Mouse (Mus musculus): Measurements from ENCODE around the gene Col10a1. TPM values are rescaled to one million over a fixed set of nuclear protein-coding genes. Genes with fewer than 3 reads are reported as not detected.
"Not testable (repeated sequence)": the region's sequence is repeated elsewhere in the genome, so short reads cannot be mapped to it uniquely, and the experiment has no call there.

Gene Col10a1
- polyA plus RNA-seq (2016; fragmentation: Nextera tagmentation; extraction: Ambion mirVana) = 0.10 and 0.12 TPM in 2 replicates

DNA sequence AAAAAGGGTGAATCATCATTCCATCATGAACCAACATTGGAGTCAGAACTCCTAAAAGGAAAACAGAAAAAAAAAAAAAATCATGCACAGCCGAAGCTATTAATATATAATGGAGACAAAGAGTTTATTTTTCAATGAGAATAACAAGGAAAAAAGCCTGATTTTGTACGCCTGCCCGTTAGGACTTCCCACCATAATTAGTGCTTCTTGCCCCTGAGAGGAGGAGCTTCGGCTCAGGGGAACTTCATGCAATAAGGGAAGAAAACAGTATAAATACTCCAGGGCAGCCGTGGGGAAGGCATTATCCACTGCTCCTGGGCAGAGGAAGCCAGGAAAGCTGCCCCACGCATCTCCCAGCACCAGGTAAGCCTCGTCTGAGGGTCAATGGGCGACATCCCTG is at the start of gene Col10a1:
Gene Col10a1, plus strand, starts transcription at position 301 of the 400 bp plus-strand sequence.
- 78% methylated on average over 8 of the region's 8 CpGs for WGBS
- Histone ChIP-seq H3K4me3 (no peak within 1 kb of the TSS), H3K9me3 (no peaks in the 10 kb centered on the region), H3K27me3 (no peaks in the 10 kb centered on the region), H3K4me2 (replicated peaks) (no peak within 1 kb of the TSS), H3K36me3 (no peaks in the 10 kb centered on the region), H3K4me1 (no peaks in the 10 kb centered on the region), H3K9ac (replicated peaks) (no peak within 1 kb of the TSS), H3K27ac (replicated peaks) (no peak within 1 kb of the TSS)
- no peak for ATAC-seq (ENCODE audit: low FRiP score, low read depth)

DNA sequence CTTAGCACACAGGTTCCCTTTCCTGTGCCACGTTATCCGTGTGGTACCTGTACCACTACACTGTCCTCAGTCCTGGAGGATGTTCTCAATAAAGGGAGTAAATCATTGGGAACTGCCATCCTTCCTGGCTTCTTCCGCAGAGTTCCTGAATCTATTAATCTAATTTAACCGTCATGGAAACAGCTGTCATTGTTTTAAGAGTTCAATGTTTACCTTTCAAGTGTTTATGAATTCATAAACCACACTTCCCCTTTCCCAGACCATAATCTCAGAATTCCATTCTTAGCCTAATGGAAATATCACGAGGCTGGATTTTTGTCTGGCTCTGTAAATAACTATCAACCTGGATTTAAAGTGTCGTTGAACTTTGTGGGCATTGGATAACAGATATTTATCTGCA is 48.8 kb upstream of the Col10a1 start:
- Histone ChIP-seq H3K36me3 (no peaks in the 10 kb centered on the region), H3K9me3 (no peaks in the 10 kb centered on the region), H3K9ac (replicated peaks) (no peak overlapping the region), H3K4me3 (no peak overlapping the region), H3K27me3 (no peaks in the 10 kb centered on the region), H3K4me2 (replicated peaks) (no peak overlapping the region), H3K27ac (replicated peaks) (no peak overlapping the region), H3K4me1 (no peaks in the 10 kb centered on the region)
- 83% methylated on average over 6 of the region's 6 CpGs for WGBS
- no peak for ATAC-seq (ENCODE audit: low FRiP score, low read depth)

DNA sequence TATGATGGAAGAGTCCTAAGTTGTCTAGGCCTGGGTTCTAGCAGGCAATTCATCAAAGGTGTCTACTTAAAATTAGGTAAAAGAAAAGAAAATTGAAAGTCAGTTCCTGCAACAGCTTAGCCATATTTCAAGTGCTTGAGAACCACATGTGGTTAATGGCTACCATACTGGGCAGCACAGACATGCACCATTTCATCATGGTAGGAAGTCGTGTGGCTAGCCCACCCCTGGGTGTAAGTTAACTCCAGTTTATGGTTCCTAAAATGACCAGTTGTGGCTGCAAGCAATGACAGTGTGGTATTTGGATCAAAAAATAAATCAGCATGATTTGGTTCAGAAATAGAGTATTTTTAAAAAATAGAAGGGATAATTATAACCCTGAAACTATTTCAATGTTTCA is 47.9 kb upstream of the Col10a1 start:
- Histone ChIP-seq H3K36me3 (no peaks in the 10 kb centered on the region), H3K9me3 (no peaks in the 10 kb centered on the region)
- 87% methylated on average over 1 of the region's 1 CpGs for WGBS

DNA sequence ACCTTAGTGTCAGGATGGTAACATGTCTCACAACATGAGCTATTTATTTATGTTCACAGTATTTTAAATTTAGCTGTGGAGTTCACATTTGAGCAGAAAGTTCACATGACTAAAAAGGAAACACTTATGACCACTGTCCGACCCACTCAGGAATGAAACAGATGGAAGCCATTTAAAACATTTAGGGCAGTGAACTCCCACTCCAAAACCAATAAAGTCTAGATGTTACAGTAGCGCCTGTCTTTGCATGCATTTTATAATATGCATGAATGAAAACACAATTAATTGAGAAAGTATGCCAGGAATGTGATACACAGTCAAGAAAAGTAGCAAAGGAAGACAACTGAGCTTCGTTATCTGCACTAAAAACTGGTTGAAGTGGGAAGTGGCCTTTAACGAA is 37.6 kb upstream of the Col10a1 start:
- no peak for ATAC-seq (ENCODE audit: low FRiP score, low read depth)
- Histone ChIP-seq H3K9ac (replicated peaks) (no peak overlapping the region), H3K36me3 (no peaks in the 10 kb centered on the region), H3K27ac (replicated peaks) (no peak overlapping the region), H3K4me3 (no peak overlapping the region), H3K4me1 (no peaks in the 10 kb centered on the region), H3K4me2 (replicated peaks) (no peak overlapping the region), H3K27me3 (no peaks in the 10 kb centered on the region), H3K9me3 (no peaks in the 10 kb centered on the region)
- WGBS = 83% methylated on average over 4 of the region's 4 CpGs

More for the DNA sequence above, 47.9 kb upstream of the Col10a1 start:
- H3K4me3 ChIP-seq = no peak overlapping the region
- H3K4me1 ChIP-seq = no peaks in the 10 kb centered on the region
- ATAC-seq (ENCODE audit: low FRiP score, low read depth) = no peak
- H3K9ac ChIP-seq (replicated peaks) = no peak overlapping the region
- no peaks in the 10 kb centered on the region for H3K27me3 ChIP-seq
- H3K27ac ChIP-seq (replicated peaks) = no peak overlapping the region
- no peak overlapping the region for H3K4me2 ChIP-seq (replicated peaks)

DNA sequence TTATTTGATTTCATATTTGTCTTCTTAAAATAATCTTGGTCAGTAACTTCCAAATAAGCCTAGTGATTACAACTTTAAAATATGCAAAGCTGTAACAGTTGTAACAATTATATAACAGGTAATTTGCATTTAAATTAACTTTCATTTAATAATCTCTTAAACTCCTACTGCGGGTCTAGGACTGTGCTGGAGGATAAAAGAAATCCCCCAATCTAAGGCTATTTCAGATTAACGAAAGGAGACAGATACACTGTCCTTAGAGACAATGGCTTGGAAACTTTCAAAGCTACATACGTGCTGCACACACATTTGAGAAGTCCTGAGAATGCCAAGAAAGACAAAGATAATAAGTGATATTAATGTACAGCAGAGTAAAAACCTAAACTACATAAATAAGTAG is 31.5 kb upstream of the Col10a1 start:
- no peak overlapping the region for H3K4me3 ChIP-seq
- WGBS = 51% methylated on average over 3 of the region's 3 CpGs

DNA sequence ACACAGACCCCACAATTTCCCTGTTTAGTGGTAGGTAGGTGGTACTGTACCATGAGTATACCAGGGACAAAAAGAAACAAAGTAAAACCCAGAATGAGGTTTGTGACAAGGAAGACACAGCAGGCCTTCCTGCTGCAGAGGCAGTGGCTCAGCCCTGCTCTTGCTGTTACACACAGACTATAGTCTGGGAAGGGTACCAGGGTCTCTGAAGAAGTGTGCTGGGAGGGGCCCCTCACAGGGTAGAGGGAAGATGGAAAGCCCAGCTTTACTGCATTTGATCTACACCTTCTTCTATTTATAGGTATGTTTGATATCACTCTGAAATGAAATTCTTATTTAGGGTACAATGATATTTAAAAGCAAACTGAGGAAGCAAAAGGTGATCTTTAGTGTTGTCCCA is 26.0 kb upstream of the Col10a1 start:
- no peaks in the 10 kb centered on the region for H3K27me3 ChIP-seq
- H3K9me3 ChIP-seq = no peaks in the 10 kb centered on the region
- ATAC-seq (ENCODE audit: low FRiP score, low read depth) = no peak
- no peak overlapping the region for H3K4me3 ChIP-seq
- H3K4me1 ChIP-seq = no peaks in the 10 kb centered on the region
- H3K27ac ChIP-seq (replicated peaks) = no peak overlapping the region
- H3K9ac ChIP-seq (replicated peaks) = no peak overlapping the region
- no peak overlapping the region for H3K4me2 ChIP-seq (replicated peaks)
- H3K36me3 ChIP-seq = no peaks in the 10 kb centered on the region

More for the DNA sequence above, 31.5 kb upstream of the Col10a1 start:
- no peak overlapping the region for H3K4me2 ChIP-seq (replicated peaks)
- no peaks in the 10 kb centered on the region for H3K4me1 ChIP-seq
- no peaks in the 10 kb centered on the region for H3K36me3 ChIP-seq
- ATAC-seq (ENCODE audit: low FRiP score, low read depth) = no peak
- H3K9ac ChIP-seq (replicated peaks) = no peak overlapping the region
- H3K9me3 ChIP-seq = no peaks in the 10 kb centered on the region
- no peaks in the 10 kb centered on the region for H3K27me3 ChIP-seq
- no peak overlapping the region for H3K27ac ChIP-seq (replicated peaks)

DNA sequence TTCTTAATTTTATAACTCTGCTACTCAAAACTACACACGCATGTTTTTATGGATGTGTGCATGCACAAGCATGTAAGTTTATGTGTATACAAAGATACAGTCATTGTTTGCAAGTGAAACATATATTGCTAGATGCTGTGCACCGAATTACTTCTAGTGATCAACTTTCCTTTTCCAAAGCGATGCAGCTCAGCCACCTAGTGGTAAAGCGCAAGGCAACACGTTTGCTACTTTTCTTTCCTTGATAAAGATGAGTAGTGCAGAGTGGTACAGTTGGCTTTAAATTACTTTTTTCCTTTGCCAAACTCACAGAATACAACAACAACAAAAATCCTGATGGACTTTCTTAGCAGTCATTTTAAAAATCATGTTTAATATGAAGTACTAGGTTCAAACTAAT is 21.6 kb upstream of the Col10a1 start:
- Histone ChIP-seq H3K9me3 (no peaks in the 10 kb centered on the region), H3K4me1 (no peaks in the 10 kb centered on the region), H3K4me2 (replicated peaks) (no peak overlapping the region), H3K36me3 (no peaks in the 10 kb centered on the region), H3K27ac (replicated peaks) (no peak overlapping the region), H3K9ac (replicated peaks) (no peak overlapping the region), H3K27me3 (no peaks in the 10 kb centered on the region), H3K4me3 (no peak overlapping the region)
- no peak for ATAC-seq (ENCODE audit: low FRiP score, low read depth)
- WGBS = 71% methylated on average over 5 of the region's 5 CpGs

DNA sequence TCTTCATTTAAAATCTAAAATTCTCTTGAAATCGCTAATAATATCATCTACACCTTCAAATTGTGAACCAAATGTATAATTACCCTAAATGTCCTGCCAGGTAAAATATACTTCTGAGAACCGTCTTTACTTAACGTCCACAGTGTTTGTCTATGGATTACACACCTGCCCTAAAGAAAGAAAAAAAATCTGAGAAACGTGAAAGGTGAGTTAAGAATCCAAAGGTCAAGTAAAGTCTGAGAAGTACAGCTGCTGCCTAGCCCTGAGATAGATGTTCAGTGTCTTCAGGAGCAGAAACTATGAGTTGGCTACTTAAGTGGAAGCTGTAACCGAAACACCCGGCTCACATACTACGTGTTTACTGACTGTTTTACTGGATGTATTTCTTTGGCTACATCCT is 16.4 kb upstream of the Col10a1 start:
- H3K36me3 ChIP-seq = no peaks in the 10 kb centered on the region
- H3K4me3 ChIP-seq = no peak overlapping the region
- WGBS = 91% methylated on average over 7 of the region's 7 CpGs
- no peak for ATAC-seq (ENCODE audit: low FRiP score, low read depth)
- no peaks in the 10 kb centered on the region for H3K9me3 ChIP-seq
- no peak overlapping the region for H3K9ac ChIP-seq (replicated peaks)
- H3K4me2 ChIP-seq (replicated peaks) = no peak overlapping the region
- H3K27ac ChIP-seq (replicated peaks) = no peak overlapping the region
- H3K4me1 ChIP-seq = no peaks in the 10 kb centered on the region
- H3K27me3 ChIP-seq = no peaks in the 10 kb centered on the region

DNA sequence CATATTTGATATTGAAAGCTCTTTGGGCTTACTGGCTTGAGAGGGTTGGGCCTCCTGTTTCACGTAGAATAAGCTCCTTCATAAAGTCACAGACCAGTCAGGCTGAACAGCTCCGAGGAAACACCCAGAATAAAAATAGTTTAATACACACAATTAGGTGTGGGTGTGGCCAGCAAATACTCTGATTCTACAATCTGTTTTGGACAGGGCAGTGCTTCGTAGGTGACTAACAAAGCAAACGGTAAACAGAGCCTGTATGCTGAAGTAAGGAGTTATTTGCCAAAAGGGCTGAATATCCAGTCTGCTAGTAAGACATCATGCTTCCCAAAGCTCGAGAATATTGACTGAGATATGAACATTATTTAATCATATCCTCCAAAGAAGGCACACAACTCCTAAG is 4.1 kb upstream of the Col10a1 start:
- Histone ChIP-seq H3K27me3 (no peaks in the 10 kb centered on the region), H3K36me3 (no peaks in the 10 kb centered on the region), H3K4me1 (no peaks in the 10 kb centered on the region), H3K4me3 (no peak overlapping the region), H3K4me2 (replicated peaks) (no peak overlapping the region), H3K9me3 (no peaks in the 10 kb centered on the region), H3K27ac (replicated peaks) (no peak overlapping the region), H3K9ac (replicated peaks) (no peak overlapping the region)
- no peak for ATAC-seq (ENCODE audit: low FRiP score, low read depth)
- WGBS = 85% methylated on average over 5 of the region's 5 CpGs

DNA sequence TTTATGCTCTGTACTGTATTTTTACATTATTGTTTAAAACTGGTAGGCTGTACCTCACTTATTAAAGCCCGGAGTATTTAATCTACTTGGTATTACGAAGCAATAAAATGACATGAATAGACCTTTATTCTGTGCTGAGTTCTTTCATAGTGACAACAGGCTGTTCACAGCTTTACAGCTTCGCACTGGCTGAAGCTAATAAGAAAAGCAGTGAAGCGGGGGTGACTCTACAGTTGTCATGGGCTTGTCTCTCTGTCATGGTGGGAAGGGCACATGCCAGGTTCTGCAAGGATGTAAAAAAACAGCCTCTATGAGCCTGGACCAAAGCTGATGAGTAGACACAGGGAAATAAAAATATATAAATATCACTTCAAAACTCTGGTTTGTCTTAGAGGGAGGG is 7.2 kb downstream of the Col10a1 start:
- H3K9me3 ChIP-seq = no peaks in the 10 kb centered on the region
- 67% methylated on average over 4 of the region's 4 CpGs for WGBS
- H3K36me3 ChIP-seq = no peaks in the 10 kb centered on the region
- no peak for ATAC-seq (ENCODE audit: low FRiP score, low read depth)
- H3K4me1 ChIP-seq = no peaks in the 10 kb centered on the region
- H3K4me3 ChIP-seq = no peak overlapping the region
- no peak overlapping the region for H3K27ac ChIP-seq (replicated peaks)
- H3K4me2 ChIP-seq (replicated peaks) = no peak overlapping the region
- no peak overlapping the region for H3K9ac ChIP-seq (replicated peaks)
- H3K27me3 ChIP-seq = no peaks in the 10 kb centered on the region

DNA sequence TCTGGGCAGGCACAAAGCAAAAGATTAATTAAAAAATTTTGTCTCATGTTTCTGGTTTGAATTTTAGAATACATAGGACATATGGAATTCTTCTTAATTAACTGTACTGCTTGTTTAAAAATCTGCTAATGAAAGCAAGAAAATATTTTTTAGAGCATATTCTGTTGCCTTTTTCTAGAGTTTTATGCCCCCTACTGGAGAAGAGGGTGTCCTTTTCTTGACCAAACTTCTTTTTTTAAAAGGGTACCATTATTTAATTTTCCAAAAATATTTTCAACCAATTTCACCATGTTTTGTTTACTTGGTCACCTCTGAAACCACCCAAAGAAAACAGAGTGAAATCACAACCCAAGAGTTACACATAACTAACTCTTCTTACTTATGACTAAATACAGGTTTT is 9.5 kb downstream of the Col10a1 start:
- no peak for ATAC-seq (ENCODE audit: low FRiP score, low read depth)
- no peaks in the 10 kb centered on the region for H3K9me3 ChIP-seq
- no peaks in the 10 kb centered on the region for H3K27me3 ChIP-seq
- H3K4me1 ChIP-seq = no peaks in the 10 kb centered on the region
- peaks cover 7% of the 10 kb centered on the region for H3K36me3 ChIP-seq
- H3K27ac ChIP-seq (replicated peaks) = no peak overlapping the region
- no peak overlapping the region for H3K4me2 ChIP-seq (replicated peaks)
- H3K9ac ChIP-seq (replicated peaks) = no peak overlapping the region
- H3K4me3 ChIP-seq = no peak overlapping the region

DNA sequence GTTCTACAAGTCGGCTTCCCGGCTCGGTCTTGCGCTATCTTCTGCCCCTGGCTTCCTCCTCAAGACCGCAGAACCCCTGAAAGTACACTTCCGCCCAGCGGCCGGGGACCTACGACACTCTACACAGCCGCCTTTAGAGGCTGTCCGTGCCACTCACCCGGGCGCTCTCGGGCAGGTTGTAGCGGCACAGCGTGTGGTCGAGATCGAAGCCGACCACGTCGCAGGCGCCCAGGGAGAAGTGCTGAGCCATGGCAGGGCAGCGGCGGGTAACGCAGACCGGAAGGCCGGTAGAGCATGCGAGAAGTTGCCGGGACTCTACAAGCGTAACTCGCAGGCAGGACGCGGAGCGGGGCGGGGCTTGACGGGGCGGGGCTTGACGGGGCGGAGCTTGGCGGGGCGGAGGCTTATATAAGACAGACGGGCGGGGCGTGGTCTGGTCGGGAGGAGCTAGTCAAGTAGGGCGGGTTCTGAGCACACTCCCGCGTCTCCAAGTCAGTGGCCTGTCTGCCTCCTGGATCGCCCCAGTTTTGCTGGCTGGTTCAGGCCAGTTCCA is 28.5 kb downstream of the Col10a1 start, which contains the start of gene Nt5dc1:
Gene Nt5dc1, minus strand, starts transcription at position 349 of the 553 bp plus-strand sequence.
- H3K9me3 ChIP-seq = no peaks in the 10 kb centered on the region
- H3K4me1 ChIP-seq = peaks cover 5% of the 10 kb centered on the region; the same call in 1 of the 2 replicates
- H3K4me2 ChIP-seq (replicated peaks) = peak within 1 kb of the TSS; percentile 56
- peak; percentile 98 for ATAC-seq (ENCODE audit: low FRiP score, low read depth)
- H3K9ac ChIP-seq (replicated peaks) = peak within 1 kb of the TSS; percentile 66
- no peaks in the 10 kb centered on the region for H3K36me3 ChIP-seq
- H3K27ac ChIP-seq (replicated peaks) = no peak within 1 kb of the TSS
- H3K27me3 ChIP-seq = no peaks in the 10 kb centered on the region
- peak within 1 kb of the TSS; percentile 72 for H3K4me3 ChIP-seq
- under 1% methylated on average over 49 of the region's 49 CpGs for WGBS

DNA sequence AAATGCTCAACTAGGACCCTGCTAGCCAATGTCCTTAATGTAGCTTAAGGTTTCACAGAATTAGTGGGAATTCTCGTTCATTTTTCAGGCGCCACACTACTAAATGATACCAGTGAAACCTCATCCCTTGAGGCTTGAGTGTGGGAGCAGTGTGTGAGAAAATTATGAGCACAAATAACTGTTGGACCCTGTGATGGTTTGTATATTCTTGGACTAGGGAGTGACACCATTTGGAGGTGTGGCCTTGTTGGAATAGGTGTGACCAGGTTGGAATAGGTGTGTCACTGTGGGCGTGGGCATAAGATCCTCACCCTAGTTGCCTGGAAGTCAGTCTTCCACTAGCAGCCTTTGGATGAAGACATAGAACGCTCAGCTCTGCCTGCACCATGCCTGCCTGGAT is 29.0 kb downstream of the Col10a1 start:
- ATAC-seq (ENCODE audit: low FRiP score, low read depth); H3K9me3 ChIP-seq; H3K4me1 ChIP-seq; H3K36me3 ChIP-seq; H3K27ac ChIP-seq (replicated peaks); H3K27me3 ChIP-seq: not testable (repeated sequence)
- peak overlapping the region; percentile 56 for H3K4me2 ChIP-seq (replicated peaks)
- 0 out of 2 replicates have a peak overlapping the region, but pooled peaks have one; percentile 34 for H3K9ac ChIP-seq (replicated peaks)
- H3K4me3 ChIP-seq = peak overlapping the region; percentile 72
- WGBS = 82% methylated on average over 4 of the region's 4 CpGs
